ENCODE assay signal across 9 mouse cellular contexts in the genomic region with DNA sequence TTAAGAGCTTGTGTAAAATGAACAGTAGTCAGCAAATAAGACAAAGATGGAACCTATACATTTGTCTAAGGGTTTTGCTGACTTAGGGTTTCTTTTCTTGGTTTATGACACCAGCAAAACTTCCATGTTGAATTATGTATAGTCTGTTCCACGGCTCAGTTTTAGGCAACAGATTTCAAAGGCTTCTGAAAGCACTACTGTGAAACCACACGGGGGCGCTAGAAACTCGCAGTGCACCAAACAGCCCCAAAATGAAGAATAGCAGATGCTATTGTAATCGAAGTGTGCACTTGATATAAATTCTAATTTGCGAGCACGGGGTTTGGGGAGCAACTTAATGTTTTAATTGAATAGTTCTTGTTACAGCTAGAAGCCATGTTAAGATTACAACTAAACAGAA. TPM values are rescaled to one million over a fixed set of nuclear protein-coding genes. Genes with fewer than 3 reads are reported as not detected.
DNase-seq lines count a peak whose midpoint lies in the region; ATAC-seq and TF ChIP-seq lines count a peak whose summit lies in the region.
"Had no signal": no experiment of that assay in that cellular context is flagged by ENCODE, and none has a peak within 500 bp of the region (broad histone marks: within the 10 kb centered on the region; RNA-seq: fewer than 3 reads in every experiment).

No protein-coding gene starts in this region.

- DNase-seq in 3T3-L1 (ENCODE audit: low read depth, low spot score): peak; percentile 73
- DNase-seq in cerebellum, adult 11 months: peak; percentile 15
- DNase-seq in kidney, postnatal 36 days: peak; percentile 41 to 85
- peak; percentile 55 for DNase-seq in lung, postnatal 10 days
- peak; percentile 80 for DNase-seq in right cerebral cortex, postnatal 14 days

- peak; percentile 81 for TF ChIP-seq CTCF in E14TG2a.4 (conservative IDR thresholded peaks at IDR 0.05; ENCODE audit: low read length)

- H3K27me3 ChIP-seq in E14TG2a.4 (ENCODE audit: insufficient read depth, low read length): no peaks in the 10 kb centered on the region
- H3K27me3 ChIP-seq in forebrain, embryonic 16.5 days (replicated peaks; ENCODE audit: control insufficient read depth, insufficient read depth, low read length): no peaks in the 10 kb centered on the region
- H3K27me3 ChIP-seq: hindbrain, embryonic 15.5 days; stomach, embryonic 15.5 days had no signal

- no peak overlapping the region for H3K4me2 ChIP-seq in forebrain, embryonic 16.5 days (ENCODE audit: low read length)
- H3K4me2 ChIP-seq: hindbrain, embryonic 15.5 days; stomach, embryonic 15.5 days had no signal

- no peaks in the 10 kb centered on the region for H3K4me1 ChIP-seq in E14TG2a.4 (replicated peaks; ENCODE audit: low read depth, low read length)
- peaks cover 7% of the 10 kb centered on the region for H3K4me1 ChIP-seq in forebrain, embryonic 16.5 days (replicated peaks; ENCODE audit: control insufficient read depth, insufficient read depth, low read length)
- H3K4me1 ChIP-seq: hindbrain, embryonic 15.5 days; stomach, embryonic 15.5 days had no signal

- H3K4me3 ChIP-seq in E14TG2a.4 (replicated peaks; ENCODE audit: low read length): no peak overlapping the region
- H3K4me3 ChIP-seq in forebrain, embryonic 16.5 days (replicated peaks; ENCODE audit: low read length): no peak overlapping the region
- H3K4me3 ChIP-seq: hindbrain, embryonic 15.5 days; stomach, embryonic 15.5 days had no signal

- H3K9ac ChIP-seq in forebrain, embryonic 16.5 days (replicated peaks; ENCODE audit: low read depth, low read length): no peak overlapping the region
- H3K9ac ChIP-seq: hindbrain, embryonic 15.5 days; stomach, embryonic 15.5 days had no signal

- no peaks in the 10 kb centered on the region for H3K9me3 ChIP-seq in E14TG2a.4 (ENCODE audit: low read length)
- H3K9me3 ChIP-seq in forebrain, embryonic 16.5 days (ENCODE audit: control insufficient read depth, low read length): no peaks in the 10 kb centered on the region
- H3K9me3 ChIP-seq: hindbrain, embryonic 15.5 days; stomach, embryonic 15.5 days had no signal

- peak; percentile 72 for ATAC-seq in forebrain, embryonic 16.5 days

- WGBS in forebrain, embryonic 16.5 days: 7% methylated on average over 7 of the region's 7 CpGs

- no peak overlapping the region for H3K27ac ChIP-seq in forebrain, embryonic 16.5 days (ENCODE audit: low read length)
- H3K27ac ChIP-seq: hindbrain, embryonic 15.5 days; stomach, embryonic 15.5 days had no signal

- H3K36me3 ChIP-seq in E14TG2a.4 (ENCODE audit: insufficient read depth, low read length): no peaks in the 10 kb centered on the region
- H3K36me3 ChIP-seq in forebrain, embryonic 16.5 days (ENCODE audit: control insufficient read depth, insufficient read depth): no peaks in the 10 kb centered on the region
- H3K36me3 ChIP-seq: hindbrain, embryonic 15.5 days; stomach, embryonic 15.5 days had no signal

RNA-seq across cellular contexts. Expression of a gene that starts 58.3 kb away (rescaled TPM):
- 0.15 and 0.20 TPM in 2 replicates for polyA plus RNA-seq in forebrain, embryonic 16.5 days (2015; fragmentation: Nextera tagmentation; extraction: Ambion mirVana)

Comparison
In these comparisons a context has a peak if more than half of its experiments do, and no peak if none do; other contexts are left out.
1. DNase-seq: peak in every context shown above with its lines; median percentile 80 in right cerebral cortex, postnatal 14 days; 73 in 3T3-L1; 63 in kidney, postnatal 36 days; 55 in lung, postnatal 10 days; 15 in cerebellum, adult 11 months.